Mouse (Mus musculus) layer of hippocampus, postnatal 36 days (tissue): Measurements from ENCODE around the gene Vtn. TPM values are rescaled to one million over a fixed set of nuclear protein-coding genes. Genes with fewer than 3 reads are reported as not detected.
"Not testable (repeated sequence)": the region's sequence is repeated elsewhere in the genome, so short reads cannot be mapped to it uniquely, and the experiment has no call there.

Experiments
- DNase-seq, 2 experiments: peaks; one replicate each; pipeline ENCODE4 v3.0.0; 2022
- total RNA-seq, 2 experiments: library from RNA; stranded (reverse); gene quantifications; 2 replicates each; pipeline ENCODE4 v1.2.3; 2021

Vtn gene
- total RNA-seq, 2 experiments from 2014 or later = 54.2 to 70.1 TPM

DNA sequence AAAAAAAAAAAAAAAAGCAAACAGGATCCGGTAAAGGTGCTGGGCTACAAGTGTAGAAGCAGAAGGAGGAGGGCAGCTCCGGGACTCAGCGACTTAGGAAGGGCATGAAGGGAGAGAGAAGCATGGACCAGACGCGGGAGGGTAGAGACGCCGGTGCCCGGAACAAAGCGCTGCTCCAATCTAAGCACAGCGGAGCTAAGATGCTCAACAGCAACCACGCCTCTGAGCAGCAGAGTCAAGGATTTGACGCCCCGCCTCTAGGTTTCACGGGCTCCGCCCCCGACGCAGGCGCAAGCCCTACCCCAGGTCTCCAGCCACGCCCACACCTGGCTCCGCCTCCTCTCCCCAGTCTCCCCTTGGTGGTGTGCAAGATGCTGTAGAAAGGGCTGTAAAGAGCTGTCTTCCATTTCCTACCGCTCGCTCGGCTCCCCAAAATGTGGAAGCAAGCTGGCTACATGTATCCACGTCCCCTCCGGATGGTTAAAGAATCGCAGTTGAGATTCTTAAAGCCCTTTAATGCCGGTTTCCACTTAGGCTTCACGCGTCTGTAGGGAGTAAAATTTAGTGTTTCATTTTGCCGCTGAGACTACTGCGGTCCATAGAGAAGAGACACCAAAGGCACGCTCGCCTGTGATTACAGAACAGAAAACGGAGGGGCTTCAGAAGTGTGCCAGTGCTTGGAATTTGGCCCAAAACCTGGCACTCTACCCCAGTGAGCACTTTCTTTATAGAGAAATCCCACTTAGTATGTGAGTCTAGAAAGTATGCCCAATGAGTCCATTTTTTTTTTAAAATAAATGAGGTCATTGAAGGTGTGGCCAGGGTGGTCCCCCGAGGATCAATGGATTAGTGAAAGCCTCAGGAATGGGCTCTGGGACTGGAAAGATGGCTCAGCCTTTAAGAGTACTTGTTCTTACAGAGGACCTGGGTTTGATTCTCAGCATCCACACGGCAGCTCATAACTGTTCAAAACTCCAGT lies 1.1 kb upstream of the Vtn start, which contains the start of gene Sarm1:
TSS of gene Sarm1 (minus strand) at position 211 of the 979 bp plus-strand sequence.
- peak; percentile 94 to 95 for DNase-seq

DNA sequence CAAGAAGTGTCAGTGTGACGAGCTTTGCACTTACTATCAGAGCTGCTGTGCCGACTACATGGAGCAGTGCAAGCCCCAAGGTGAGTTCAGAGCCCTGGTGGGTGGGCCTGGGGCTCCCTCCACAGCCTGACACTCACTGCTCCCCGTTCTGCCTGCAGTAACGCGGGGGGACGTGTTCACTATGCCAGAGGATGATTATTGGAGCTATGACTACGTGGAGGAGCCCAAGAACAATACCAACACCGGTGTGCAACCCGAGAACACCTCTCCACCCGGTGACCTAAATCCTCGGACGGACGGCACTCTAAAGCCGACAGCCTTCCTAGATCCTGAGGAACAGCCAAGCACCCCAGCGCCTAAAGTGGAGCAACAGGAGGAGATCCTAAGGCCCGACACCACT lies 652 bp downstream of the Vtn start:
- no peak for DNase-seq

DNA sequence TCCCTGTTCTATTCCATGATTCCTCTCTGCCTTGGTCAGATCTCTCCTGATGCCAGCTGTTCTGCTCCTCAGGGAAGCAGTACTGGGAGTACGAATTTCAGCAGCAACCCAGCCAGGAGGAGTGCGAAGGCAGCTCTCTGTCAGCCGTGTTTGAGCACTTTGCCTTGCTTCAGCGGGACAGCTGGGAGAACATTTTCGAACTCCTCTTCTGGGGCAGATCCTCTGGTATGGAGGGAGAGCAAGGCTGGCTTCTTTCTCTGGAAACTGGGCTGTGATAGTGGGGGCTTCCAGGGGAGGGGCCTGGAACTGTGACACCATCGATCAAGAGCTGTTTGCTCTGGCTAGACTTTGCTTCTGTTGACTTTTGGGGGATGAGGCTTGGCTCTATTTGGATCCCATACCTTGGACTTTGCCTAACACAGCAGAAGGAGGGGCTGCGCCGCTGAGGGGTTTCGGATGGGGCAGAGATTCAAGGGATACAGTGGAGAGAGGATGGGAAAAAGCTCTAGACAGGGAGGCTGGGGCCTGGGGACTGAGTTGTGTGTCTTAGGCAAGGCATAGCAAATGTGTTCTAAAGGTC lies 1.8 kb downstream of the Vtn start:
- DNase-seq = no peak

DNA sequence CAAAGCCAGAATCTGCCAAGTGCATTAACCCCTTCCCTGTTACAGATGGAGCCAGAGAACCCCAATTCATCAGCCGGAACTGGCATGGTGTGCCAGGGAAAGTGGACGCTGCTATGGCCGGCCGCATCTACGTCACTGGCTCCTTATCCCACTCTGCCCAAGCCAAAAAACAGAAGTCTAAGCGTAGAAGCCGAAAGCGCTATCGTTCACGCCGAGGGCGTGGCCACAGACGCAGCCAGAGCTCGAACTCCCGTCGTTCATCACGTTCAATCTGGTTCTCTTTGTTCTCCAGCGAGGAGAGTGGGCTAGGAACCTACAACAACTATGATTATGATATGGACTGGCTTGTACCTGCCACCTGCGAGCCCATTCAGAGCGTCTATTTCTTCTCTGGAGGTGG lies 2.6 kb downstream of the Vtn start:
- no peak for DNase-seq

DNA sequence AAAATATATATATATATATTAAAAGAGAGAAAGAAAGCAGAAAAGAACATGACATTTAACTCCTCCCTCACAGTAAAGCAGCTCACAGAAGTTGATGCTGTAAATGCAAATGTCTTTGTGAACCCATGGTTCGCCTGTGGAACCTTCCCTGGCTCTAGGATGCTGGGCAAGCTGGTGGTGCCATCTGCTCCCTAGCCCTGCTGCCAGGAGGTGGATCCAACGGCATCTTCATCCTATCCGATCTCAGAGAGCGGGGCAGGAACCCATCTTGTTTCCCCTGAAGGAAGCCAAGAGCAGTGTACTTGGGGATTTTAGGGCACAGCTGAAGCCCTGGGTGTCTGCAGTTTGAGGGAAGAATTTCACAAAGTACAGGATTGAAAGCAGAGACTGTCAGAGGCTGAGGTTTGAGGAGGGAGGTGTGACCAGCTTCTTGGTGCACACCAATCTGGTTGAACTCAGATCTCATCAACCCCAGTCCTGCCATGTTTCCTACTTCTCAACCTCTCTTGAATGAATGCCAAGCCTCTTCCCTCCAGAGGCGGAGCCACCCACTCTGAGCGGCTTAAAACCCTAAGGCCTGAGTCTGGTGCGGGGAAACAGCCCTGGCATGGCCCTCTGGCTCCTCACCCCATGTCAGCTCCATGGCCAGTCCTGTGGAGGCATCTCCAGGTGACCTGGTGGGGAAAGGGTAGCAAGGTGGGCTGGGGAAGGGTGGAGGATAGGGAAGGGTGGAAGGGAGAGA lies 4.2 kb downstream of the Vtn start, which contains the start of gene Sebox:
TSS of gene Sebox (plus strand) at position 539 of the 742 bp plus-strand sequence.
- peak; percentile 47 to 69 for DNase-seq

DNA sequence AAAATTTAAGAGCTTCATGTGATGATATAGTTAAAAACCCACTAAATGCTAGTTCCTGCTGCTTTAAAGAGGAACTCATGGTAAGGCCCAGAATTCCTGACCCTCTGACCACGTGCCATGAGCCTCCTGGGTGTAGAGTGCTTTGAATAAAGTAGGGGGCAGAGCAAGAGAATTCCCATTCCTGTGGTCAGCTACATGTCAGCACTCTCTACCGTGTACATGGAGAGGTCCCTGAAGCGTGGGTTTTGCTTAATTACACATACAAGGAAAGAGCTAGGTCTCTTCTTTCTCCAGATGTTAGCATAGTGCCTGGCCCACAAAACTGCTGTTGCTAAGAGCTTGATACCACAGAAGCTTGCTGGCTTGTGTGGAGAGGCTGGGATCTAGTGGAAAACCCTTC lies 6.5 kb downstream of the Vtn start:
- DNase-seq = no peak

DNA sequence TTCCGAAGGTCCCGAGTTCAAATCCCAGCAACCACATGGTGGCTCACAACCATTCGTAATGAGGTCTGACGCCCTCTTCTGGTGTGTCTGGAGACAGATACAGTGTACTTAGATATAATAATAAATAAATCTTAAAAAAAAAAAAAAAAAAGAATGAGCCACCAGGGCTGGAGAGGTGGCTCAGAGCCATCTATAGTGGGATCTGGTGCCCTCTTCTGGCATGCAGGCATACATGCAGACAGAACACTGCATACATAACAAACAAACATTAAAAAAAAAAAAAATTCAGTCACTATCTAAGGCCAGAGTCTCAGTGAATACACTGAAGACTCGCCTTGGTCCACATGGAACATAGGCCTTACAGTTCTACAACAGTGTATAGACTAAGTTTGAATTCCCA lies 10.3 kb downstream of the Vtn start:
- DNase-seq = no peak

DNA sequence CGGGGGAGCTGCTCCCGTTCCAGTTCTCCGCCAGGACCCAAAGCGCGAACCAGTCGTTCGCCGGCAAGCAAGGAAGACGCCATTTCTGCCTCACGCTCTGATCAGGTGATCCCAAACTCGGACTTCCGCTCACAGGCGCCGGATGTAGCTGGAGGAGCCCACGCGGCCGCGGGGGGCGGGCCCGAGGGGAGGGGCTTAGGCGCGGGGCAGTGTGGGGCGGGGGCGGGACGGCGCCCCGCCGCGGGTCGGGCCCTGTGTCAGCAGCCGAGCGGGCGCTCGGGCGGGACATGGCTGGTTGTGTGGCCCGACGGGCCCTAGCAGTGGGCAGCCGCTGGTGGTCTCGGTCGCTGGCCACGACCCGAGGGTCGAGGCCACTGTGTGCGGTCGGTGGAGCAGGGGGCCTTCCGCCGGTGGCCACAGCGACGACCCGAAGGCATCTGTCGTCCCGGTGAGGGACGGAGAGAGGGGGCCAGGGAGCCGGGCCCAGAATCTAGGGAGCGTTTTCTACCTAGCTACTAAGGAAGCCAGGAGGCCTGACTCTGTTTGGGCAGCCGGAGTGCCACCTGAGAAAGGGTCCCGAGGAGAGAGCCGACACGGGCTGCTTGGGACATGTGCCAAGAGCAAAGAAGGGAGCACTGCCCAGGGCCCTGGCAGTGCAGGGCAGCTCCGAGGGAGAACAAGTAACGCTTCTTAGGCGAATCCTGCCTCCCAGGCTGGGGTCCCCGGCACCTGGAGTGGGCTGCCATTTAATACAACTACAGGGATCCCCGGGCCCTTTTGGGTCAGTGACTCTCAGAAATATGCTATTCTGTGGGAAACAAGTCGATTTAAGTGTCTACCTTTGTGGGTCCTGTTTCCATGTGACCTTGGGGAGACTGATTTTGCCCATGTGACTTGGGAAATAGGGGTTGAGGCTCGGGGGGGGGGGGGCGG lies 13.4 kb downstream of the Vtn start, which contains the start of the genes Tmem199 and Poldip2:
TSS of gene Tmem199 (minus strand) at position 148 of the 933 bp plus-strand sequence.
TSS of gene Poldip2 (plus strand) at position 169 of the 933 bp plus-strand sequence.
- DNase-seq = peak; percentile 86 to 87

DNA sequence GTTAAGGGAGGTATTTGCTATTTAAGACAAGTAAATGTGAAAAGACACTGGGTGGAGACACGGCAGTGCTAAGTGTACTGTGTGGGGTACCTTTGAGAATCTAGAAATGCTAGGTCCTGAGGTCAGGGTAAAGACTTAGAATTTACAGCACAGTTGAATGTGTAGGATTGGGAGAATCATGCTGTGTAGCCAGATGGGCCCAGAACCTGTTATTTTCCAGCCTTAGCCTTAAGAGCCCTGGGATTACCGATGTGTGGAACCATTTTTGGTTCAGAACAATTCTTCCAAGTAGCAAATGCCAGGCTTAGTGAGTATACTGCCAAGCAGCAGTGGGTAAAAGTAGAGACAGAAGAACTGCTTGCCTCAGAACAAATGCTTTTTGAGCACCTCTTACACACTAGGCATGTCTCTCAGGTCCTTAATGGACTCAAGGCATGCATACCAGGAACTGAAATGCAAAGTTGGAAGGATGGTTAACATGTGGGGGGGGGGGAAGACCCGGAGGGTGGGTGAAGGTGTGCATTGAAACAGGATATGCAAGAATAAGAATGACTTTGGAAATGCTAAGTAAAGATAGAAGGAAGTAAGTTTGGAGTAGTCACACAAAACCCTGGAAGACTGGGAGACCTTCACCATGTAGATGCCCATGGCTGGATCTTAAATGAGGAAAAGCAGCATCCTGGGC lies 14.4 kb downstream of the Vtn start:
- no peak for DNase-seq

DNA sequence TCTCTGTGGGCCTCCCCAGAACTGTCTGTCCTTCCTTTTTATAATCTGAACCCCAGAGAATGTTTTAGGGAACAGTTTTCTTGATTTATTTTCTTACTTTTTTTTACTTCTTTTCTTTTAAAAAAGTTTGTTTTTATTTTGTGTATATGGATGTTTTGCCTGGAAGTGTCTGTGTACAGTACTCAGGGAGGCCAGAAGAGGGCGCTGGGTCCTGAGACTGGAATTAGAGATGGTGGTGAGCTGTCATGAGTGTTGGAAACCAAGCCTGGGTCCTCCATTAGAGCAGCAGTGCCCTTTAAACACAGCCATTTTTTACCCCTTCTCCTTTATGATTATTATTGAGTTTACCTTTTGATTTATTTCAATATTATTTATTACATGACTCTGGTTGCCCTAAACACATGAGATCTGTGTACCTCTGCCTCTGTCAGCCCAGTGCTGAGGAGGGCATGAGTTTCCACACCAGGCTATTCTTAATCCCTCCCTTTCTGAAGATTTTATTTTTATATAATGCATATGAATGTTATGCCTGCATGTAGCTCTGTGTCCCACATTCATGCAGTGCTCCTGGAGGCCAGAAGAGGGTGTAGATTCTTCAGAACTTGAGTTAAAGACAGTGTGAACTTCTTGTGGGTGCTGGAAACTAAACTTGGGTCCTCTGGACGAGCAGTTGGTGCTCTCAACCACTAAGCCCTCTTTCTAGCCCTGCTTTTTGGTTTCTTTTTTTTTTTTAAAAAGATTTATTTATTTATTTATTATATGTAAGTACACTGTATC lies 16.8 kb downstream of the Vtn start:
- no peak for DNase-seq

DNA sequence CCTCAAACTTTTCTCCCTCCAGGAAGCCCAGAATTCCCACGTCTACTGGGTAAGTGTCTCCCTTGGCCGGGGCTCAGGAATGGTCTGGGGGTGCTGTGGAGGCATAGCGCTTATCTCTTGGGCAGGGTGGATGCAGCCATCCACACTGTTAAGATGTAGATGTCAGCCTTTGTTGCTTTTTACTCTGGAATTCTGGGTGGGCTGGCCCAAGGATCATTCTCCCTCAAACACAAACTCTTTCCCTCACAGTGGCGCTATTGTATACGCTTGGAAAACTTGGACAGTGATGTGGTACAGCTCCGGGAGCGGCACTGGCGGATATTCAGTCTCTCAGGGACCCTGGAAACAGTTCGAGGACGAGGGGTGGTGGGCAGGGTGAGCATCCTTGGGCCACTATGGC lies 20.0 kb downstream of the Vtn start:
- no peak for DNase-seq

DNA sequence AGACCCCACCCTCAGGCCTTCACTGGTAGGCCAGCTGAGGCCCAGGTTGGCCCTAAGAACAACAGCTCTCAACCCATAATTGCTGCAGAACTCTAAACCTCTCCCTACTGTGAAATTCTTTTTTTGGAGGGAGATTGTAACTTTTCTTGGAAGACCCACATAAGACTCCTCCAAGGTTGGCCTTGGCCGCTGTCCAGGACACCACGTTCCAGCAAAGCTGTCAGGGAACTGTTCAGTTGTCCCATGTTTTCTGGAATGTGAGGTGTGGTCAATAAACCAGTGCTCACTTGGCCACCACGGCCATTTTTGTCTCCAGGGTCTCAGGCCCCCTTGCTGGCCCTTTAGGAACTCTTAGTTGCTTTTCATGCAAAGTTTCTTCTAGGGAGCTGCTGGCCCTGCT lies 23.0 kb downstream of the Vtn start:
- DNase-seq = no peak

DNA sequence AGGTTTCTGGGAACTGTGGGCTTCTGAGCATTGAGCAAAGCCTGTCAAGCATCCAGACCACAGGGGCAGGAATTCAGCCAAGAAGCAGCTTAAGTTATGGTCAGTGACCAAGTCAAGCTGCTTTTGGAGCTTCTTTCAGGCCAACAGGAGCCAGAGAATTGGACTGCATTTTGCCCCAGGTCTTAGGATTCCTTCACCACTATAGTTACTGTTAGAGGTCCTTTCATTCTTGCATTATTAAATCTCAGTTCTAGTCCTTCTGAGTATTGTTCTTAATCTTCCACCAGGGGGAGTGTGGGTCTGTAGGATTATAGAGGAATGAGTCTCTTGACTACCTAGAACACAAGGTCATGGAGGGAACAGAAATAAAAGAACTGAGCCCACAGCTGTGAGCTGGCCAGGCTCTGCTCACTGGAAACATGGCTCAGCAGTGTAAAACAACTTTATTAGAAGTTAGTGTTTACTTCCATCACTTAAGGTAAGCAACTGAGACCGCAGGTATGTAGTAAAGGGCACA lies 23.6 kb downstream of the Vtn start:
- DNase-seq = no peak

DNA sequence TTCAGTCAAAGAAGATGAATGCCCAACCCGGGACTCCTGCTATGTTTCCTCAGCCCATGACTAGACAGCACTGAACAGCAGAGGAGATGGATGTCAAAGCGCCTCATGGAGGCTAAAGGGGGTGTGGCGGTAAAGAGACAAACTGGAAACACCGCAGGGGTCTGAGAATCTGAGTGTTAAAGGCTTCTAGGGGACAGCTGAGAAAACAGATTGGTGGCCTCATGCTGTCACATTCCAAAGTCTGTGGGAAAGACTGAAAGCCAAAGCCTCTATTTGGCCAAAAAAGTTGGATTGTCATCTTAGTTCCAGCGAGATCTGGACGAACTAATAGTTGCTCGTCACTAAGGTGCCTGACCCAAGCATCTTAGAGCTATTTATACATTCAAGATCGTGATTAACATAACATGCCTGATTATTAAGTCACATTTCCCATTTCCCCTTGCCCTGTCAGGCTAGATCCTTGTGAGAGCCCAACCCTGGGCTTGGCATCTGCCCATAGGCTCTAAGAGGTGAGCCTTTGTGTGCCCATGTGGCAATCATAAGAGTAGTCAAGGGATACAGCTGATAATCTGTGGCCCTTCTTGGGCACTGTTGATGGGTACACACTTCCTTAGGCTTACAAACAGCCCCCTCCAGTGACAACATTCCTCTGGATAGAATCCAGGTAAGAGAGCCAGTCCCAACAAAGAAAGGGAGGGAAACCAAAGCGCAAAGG lies 24.5 kb downstream of the Vtn start:
- no peak for DNase-seq

DNA sequence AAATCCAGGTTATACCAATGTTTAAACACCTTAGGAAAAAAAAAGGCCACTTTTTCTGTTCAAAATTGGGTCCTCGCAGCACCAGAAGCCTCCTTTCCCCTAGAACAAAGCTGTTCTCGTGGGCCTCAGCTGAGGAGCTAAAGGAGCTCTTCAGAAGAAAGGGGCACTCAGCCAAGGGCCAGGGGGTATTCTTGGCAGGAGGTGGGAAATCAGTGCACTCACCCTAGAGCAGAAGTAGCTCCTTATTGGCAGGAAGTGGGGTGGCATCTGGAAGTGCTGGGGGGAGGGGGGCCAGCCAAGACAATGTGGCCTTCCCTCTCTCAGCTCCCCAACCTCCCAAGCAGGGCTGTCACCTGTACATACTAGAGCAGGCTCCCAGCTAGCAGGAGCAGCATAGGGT lies 25.9 kb downstream of the Vtn start:
- DNase-seq = no peak

DNA sequence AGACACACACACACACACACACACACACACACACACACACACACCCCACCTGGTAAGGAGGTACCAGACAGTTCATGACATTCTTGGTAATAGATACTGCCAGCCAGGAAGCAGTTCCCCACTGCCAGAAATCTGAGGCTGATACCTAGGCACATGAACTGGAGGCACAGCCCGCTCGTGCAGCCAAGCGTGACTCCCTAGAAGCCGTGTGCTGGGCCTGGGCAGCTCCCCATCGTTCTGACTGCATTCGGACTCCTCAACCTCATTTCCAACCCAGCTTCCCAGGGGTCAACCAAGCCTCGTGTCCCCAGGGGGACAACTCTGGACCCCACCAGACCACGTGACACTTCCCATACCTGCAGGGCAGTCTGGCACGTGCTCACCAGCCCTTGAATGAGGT lies 29.8 kb downstream of the Vtn start:
- no peak for DNase-seq

DNA sequence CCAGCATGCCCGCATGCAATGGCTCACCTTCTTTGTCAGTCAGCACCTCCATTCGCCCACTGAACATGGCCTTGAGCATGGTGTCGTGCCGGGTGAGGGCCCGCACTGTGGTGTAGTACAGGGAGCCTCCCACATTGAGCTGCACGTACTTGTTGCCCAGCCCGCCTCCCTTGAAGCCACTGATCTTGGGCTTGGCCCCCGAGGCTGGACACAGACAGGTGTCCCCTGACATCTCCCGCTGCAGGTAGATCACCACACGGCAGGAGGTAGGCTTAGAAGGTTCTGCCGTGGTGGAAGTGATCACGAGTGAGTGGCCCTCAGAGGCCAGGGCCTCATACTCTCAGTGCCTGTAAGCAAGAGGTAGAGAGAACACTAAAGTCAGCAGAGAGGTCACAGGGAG lies 31.1 kb downstream of the Vtn start:
- no peak for DNase-seq

DNA sequence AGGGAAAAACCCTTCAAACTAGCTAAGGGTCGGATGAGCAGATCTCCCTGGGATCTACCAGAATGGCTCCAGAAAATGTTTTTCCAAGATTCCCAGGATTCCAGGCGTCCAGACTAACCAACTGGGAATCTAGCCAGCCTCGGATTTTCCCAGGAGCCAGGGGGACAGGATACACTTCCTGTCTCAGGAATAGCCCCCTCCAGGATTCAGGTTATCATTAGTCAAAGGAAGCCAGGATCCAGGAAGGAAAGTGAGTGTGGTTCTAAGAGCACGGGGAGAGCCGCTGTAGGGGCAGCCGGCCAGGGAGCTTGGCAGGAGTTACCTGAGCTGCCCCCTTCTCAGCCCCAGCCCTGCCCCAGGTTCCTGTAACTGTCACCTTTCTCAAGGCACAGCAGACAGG lies 32.2 kb downstream of the Vtn start:
- no peak for DNase-seq

DNA sequence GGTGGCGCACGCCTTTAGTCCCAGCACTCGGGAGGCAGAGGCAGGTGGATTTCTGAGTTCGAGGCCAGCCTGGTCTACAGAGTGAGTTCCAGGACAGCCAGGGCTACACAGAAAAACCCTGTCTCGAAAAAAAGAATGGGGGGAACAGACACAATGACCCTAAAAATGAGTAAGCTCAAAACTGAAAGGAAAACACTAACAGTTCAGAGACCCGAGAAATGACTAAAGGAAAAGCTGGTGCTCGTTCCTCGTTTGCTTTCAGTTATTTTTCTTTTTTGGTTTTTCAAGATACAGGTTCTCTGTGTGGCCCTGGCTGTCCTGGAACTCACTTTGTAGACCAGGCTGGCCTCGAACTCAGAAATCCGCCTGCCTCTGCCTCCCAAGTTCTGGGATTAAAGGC lies 32.6 kb downstream of the Vtn start:
- DNase-seq = not testable (repeated sequence)
